9 mouse cellular contexts compared by ENCODE assay signal in the genomic region with DNA sequence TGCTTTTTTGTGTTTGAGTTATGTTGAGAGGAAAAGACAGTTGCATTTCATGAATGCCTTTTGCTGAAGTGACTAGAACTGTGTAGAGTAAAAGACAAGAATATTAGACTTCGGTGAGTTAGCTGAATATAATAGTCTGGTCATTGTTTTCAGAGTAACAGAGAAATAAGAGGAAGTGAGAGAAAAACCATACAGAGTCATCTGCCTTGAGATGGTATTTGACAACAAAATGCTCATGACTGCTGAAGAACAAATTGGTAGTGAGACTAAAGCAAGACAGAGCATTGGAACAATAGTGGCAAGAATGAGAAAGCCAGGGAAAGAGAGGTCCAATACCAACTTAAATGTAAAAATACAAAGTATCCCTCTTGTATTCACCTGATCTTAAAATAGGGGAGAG. TPM values are rescaled to one million over a fixed set of nuclear protein-coding genes. Genes with fewer than 3 reads are reported as not detected.
DNase-seq lines count a peak whose midpoint lies in the region; ATAC-seq and TF ChIP-seq lines count a peak whose summit lies in the region.
"Had no signal": no experiment of that assay in that cellular context is flagged by ENCODE, and none has a peak within 500 bp of the region (broad histone marks: within the 10 kb centered on the region; RNA-seq: fewer than 3 reads in every experiment).

No protein-coding gene starts in this region.

- no peak for DNase-seq in gastrocnemius, adult 2 months
- DNase-seq in gastrocnemius, postnatal 4 days (ENCODE audit: low spot score in 2 of 2), result no peak
- DNase-seq in MEL (ENCODE audit: low read depth, low spot score), result peak; percentile 74
- DNase-seq in midbrain, embryonic 11.5 days (ENCODE audit: low spot score, missing footprints), result no peak
- no peak for DNase-seq in c-Kit-positive CD71-positive TER-119-positive erythroid progenitor cells, embryonic 14.5 days (ENCODE audit: low spot score)
- DNase-seq in ovary, postnatal 10 days (ENCODE audit: low spot score), result no peak
- no peak for DNase-seq in gastrocnemius, postnatal 36 days
- DNase-seq: layer of hippocampus, adult 9-11 months had no signal

- TF ChIP-seq RAD21 in MEL (IDR thresholded peaks at IDR 0.05; ENCODE audit: low read depth, low read length), result no peak

- H3K27ac ChIP-seq in gastrocnemius, adult 2 months, result peak overlapping the region; percentile 96; the same call in 1 of the 2 replicates
- H3K27ac ChIP-seq in MEL (ENCODE audit: control insufficient read depth, low read depth, low read length), result peak overlapping the region; percentile 56
- no peak overlapping the region for H3K27ac ChIP-seq in hindbrain, embryonic 15.5 days (replicated peaks)
- no peak overlapping the region for H3K27ac ChIP-seq in midbrain, embryonic 11.5 days (ENCODE audit: low read depth, low read length)

- peaks cover 36% of the 10 kb centered on the region for H3K79me2 ChIP-seq in MEL (ENCODE audit: control insufficient read depth, insufficient read depth, low read length, poor library complexity)

- H3K4me2 ChIP-seq in hindbrain, embryonic 15.5 days, result peak overlapping the region; percentile 76
- H3K4me2 ChIP-seq in midbrain, embryonic 11.5 days, result peak overlapping the region; percentile 75

- peaks cover 21 to 25% of the 10 kb centered on the region in 2 experiments for H3K4me1 ChIP-seq in MEL (ENCODE audit: control insufficient read depth in 1 of 2, insufficient read depth in 2 of 2, low read length in 2 of 2)
- peaks cover 26% of the 10 kb centered on the region for H3K4me1 ChIP-seq in hindbrain, embryonic 15.5 days (replicated peaks)
- peaks cover 10% of the 10 kb centered on the region for H3K4me1 ChIP-seq in midbrain, embryonic 11.5 days (ENCODE audit: control insufficient read depth, insufficient read depth, low read length)

- peak overlapping the region; percentile 77 for H3K4me3 ChIP-seq in gastrocnemius, adult 2 months
- peak overlapping the region in 1 of 2 experiments; percentile 88; a peak in 2 of 4 replicates for H3K4me3 ChIP-seq in MEL (ENCODE audit: control insufficient read depth in 1 of 2, insufficient read depth in 1 of 2, low read depth in 2 of 2, low read length in 2 of 2)
- peak overlapping the region; percentile 97; the same call in 1 of the 2 replicates for H3K4me3 ChIP-seq in hindbrain, embryonic 15.5 days
- H3K4me3 ChIP-seq in midbrain, embryonic 11.5 days (ENCODE audit: low read depth, low read length), result peak overlapping the region; percentile 88

- no peaks in the 10 kb centered on the region for H3K27me3 ChIP-seq in MEL (ENCODE audit: control insufficient read depth in 1 of 2, insufficient read depth in 2 of 2, low read length in 2 of 2)
- H3K27me3 ChIP-seq in hindbrain, embryonic 15.5 days, result no peaks in the 10 kb centered on the region
- no peaks in the 10 kb centered on the region for H3K27me3 ChIP-seq in midbrain, embryonic 11.5 days (ENCODE audit: control insufficient read depth, insufficient read depth, low read length)

- no peak for ATAC-seq in hindbrain, embryonic 15.5 days (ENCODE audit: low FRiP score, low read depth)
- no peak for ATAC-seq in midbrain, embryonic 11.5 days (ENCODE audit: low FRiP score)

- H3K9me3 ChIP-seq in MEL (replicated peaks; ENCODE audit: insufficient read depth, low read length), result no peaks in the 10 kb centered on the region
- H3K9me3 ChIP-seq in hindbrain, embryonic 15.5 days, result no peaks in the 10 kb centered on the region
- H3K9me3 ChIP-seq in midbrain, embryonic 11.5 days (ENCODE audit: control insufficient read depth, low read length), result no peaks in the 10 kb centered on the region

- TF ChIP-seq EP300 in MEL (IDR thresholded peaks at IDR 0.05; ENCODE audit: low read depth in 1 of 2, low read length in 2 of 2), result no peak

- TF ChIP-seq POLR2A in MEL (IDR thresholded peaks at IDR 0.05; ENCODE audit: control insufficient read depth in 1 of 2, insufficient read depth in 1 of 2, low read depth in 1 of 2, low read length in 2 of 2, poor library complexity in 1 of 2), result no peak

- H3K36me3 ChIP-seq in MEL (ENCODE audit: control insufficient read depth in 1 of 2, insufficient read depth in 2 of 2, low read length in 2 of 2), result peaks cover 2 to 43% of the 10 kb centered on the region in 2 experiments
- peaks cover 7% of the 10 kb centered on the region; the same call in 1 of the 2 replicates for H3K36me3 ChIP-seq in hindbrain, embryonic 15.5 days
- H3K36me3 ChIP-seq in midbrain, embryonic 11.5 days (ENCODE audit: control insufficient read depth, insufficient read depth, low read length), result no peaks in the 10 kb centered on the region

- intact Hi-C loops in gastrocnemius, adult 2 months (cut with DNase I), result loop anchor here (10.0 kb wide), 1 partner anchor 408 kb away; the partner anchor contains the start of genes Aimp1 and Tbck
- intact Hi-C loops in gastrocnemius, postnatal 36 days (cut with DNase I), result loop anchor here (5.0 to 10.0 kb wide), 2 partner anchors 182 to 346 kb away; no protein-coding TSS in a partner anchor

- 78% methylated on average over 1 of the region's 1 CpGs for WGBS in hindbrain, embryonic 15.5 days
- 89% methylated on average over 1 of the region's 1 CpGs for WGBS in midbrain, embryonic 11.5 days

- H3K9ac ChIP-seq in MEL (ENCODE audit: control insufficient read depth, low read depth, low read length, poor library complexity, severe bottlenecking), result peak overlapping the region; percentile 97
- peak overlapping the region; percentile 94 for H3K9ac ChIP-seq in hindbrain, embryonic 15.5 days
- peak overlapping the region; percentile 98 for H3K9ac ChIP-seq in midbrain, embryonic 11.5 days (ENCODE audit: low read length)

- TF ChIP-seq CTCF in gastrocnemius, adult 2 months (IDR thresholded peaks at IDR 0.05), result no peak
- TF ChIP-seq CTCF in MEL (IDR thresholded peaks at IDR 0.05 in 2 of 3, conservative IDR thresholded peaks at IDR 0.05 in 1 of 3; ENCODE audit: control insufficient read depth in 1 of 3, insufficient read depth in 1 of 3, low read depth in 2 of 3, low read length in 3 of 3, poor library complexity in 1 of 3, severe bottlenecking in 1 of 3), result no peak

TF ChIP-seq in MEL, 35 proteins besides CTCF, POLR2A, EP300 and RAD21:
- no peak for TF ChIP-seq CHD2 (IDR thresholded peaks at IDR 0.05; ENCODE audit: low read length)
- no peak for TF ChIP-seq POLR2AphosphoS5 (IDR thresholded peaks at IDR 0.05; ENCODE audit: borderline replicate concordance, low read depth, low read length)
- no peak for TF ChIP-seq GABPA (IDR thresholded peaks at IDR 0.05; ENCODE audit: low read depth, low read length)
- TF ChIP-seq SIN3A (IDR thresholded peaks at IDR 0.05; ENCODE audit: low read length), result peak; percentile 35; the same call in 1 of the 2 replicates
- TF ChIP-seq ELF1 (IDR thresholded peaks at IDR 0.05; ENCODE audit: low read depth, low read length), result 0 out of 2 replicates have a peak, but pooled peaks have one; percentile 3
TF ChIP-seq in MEL: peak in this region for 2.

RNA-seq across cellular contexts. Expression of gene Gstcd, which starts 1.1 kb away (rescaled TPM):
- 1 to 10 TPM; 2.2 to 3.0 TPM for total RNA-seq in gastrocnemius, adult 2 months (2021)
- 10 to 100 TPM; 13.0 to 14.4 TPM for total RNA-seq in gastrocnemius, postnatal 4 days (2021)
- 17.2 and 19.2 TPM in 2 replicates for total RNA-seq in MEL (2012; rRNA removed)
- polyA plus RNA-seq in MEL (2012; ENCODE audit: insufficient read depth in 1 of 2, insufficient read length in 2 of 2, low read depth in 1 of 2, low replicate concordance in 2 of 2, missing spikeins in 1 of 2), result 10 to 100 TPM in 1 of 2 experiments, not detected in 1; 15.5 TPM
- 3.0 and 3.7 TPM in 2 replicates for polyA plus RNA-seq in hindbrain, embryonic 15.5 days (2015; fragmentation: Nextera tagmentation; extraction: Ambion mirVana)
- polyA plus RNA-seq in midbrain, embryonic 11.5 days (2014; fragmentation: Nextera tagmentation; extraction: Ambion mirVana), result 9.5 and 11.7 TPM in 2 replicates
- total RNA-seq in gastrocnemius, postnatal 36 days (2021), result 1 to 10 TPM; 2.1 to 2.6 TPM

RNA-seq across cellular contexts. Expression of gene Ints12, which starts 1.3 kb away (rescaled TPM):
- total RNA-seq in gastrocnemius, adult 2 months (2021), result 1 to 10 TPM; 7.4 to 7.5 TPM
- total RNA-seq in gastrocnemius, postnatal 4 days (2021), result 10 to 100 TPM in 1 of 2 experiments, 1 to 10 TPM in 1; 9.2 to 10.7 TPM
- 11.0 and 13.8 TPM in 2 replicates for total RNA-seq in MEL (2012; rRNA removed)
- polyA plus RNA-seq in MEL (2012; ENCODE audit: insufficient read depth in 1 of 2, insufficient read length in 2 of 2, low read depth in 1 of 2, low replicate concordance in 2 of 2, missing spikeins in 1 of 2), result 10 to 100 TPM in 1 of 2 experiments, not detected in 1; 15.2 TPM
- 15.7 and 16.3 TPM in 2 replicates for polyA plus RNA-seq in hindbrain, embryonic 15.5 days (2015; fragmentation: Nextera tagmentation; extraction: Ambion mirVana)
- polyA plus RNA-seq in midbrain, embryonic 11.5 days (2014; fragmentation: Nextera tagmentation; extraction: Ambion mirVana), result 28.4 and 30.1 TPM in 2 replicates
- 1 to 10 TPM; 6.6 to 7.4 TPM for total RNA-seq in gastrocnemius, postnatal 36 days (2021)

Comparison
In these comparisons a context has a peak if more than half of its experiments do, and no peak if none do; other contexts are left out.
1. H3K27ac ChIP-seq: peak in gastrocnemius, adult 2 months (single experiment) and MEL (single experiment); none in hindbrain, embryonic 15.5 days (single experiment) and midbrain, embryonic 11.5 days (single experiment).
2. Peak in every context shown above with its lines, with median percentiles within 50 percentile points of each other: H3K9ac ChIP-seq.